Mouse (Mus musculus) gastrocnemius, postnatal 4 days (tissue): ENCODE measurements around the gene Tmem45a. TPM values are rescaled to one million over a fixed set of nuclear protein-coding genes. Genes with fewer than 3 reads are reported as not detected.
"Not testable (repeated sequence)": the region's sequence is repeated elsewhere in the genome, so short reads cannot be mapped to it uniquely, and the experiment has no call there.

ENCODE experiments used
- DNase-seq, 2 experiments: peaks; one replicate each; pipeline ENCODE4 v3.0.0; 2021 to 2022; ENCODE audit warnings: low spot score in 2 of 2, mixed read lengths in 2 of 2
- long read RNA-seq, 2 experiments: library from polyadenylated mRNA; stranded (forward); transcript quantifications; one replicate each; pipeline ENCODE4 v2.0.0; 2021
- total RNA-seq, 2 experiments: library from RNA; stranded (reverse); gene quantifications; 2 replicates each; pipeline ENCODE4 v1.2.3; 2021

Gene Tmem45a
- 10 to 100 TPM; 19.7 to 20.8 TPM for total RNA-seq
- long read RNA-seq, experiment 1, transcript Tmem45a-201 (6 exons, 2,701 nt) = major isoform, 16 of 23 reads
- long read RNA-seq, experiment 1, partial matches to known transcripts = 1 of 23 reads
- long read RNA-seq, experiment 1, other reads (novel, unspliced or antisense) = 6 of 23 reads
- long read RNA-seq, experiment 2, transcript Tmem45a-201 (6 exons, 2,701 nt) = major isoform, 27 of 32 reads
- long read RNA-seq, experiment 2, partial matches to known transcripts = 0 of 32 reads
- long read RNA-seq, experiment 2, other reads (novel, unspliced or antisense) = 5 of 32 reads

GRCm38 (mm10) chr16:56885824-56886615 lies at the start of gene Tmem45a:
Tmem45a (minus strand) TSS chr16:56886166.
- DNase-seq = peak; percentile 87 to 96

DNA sequence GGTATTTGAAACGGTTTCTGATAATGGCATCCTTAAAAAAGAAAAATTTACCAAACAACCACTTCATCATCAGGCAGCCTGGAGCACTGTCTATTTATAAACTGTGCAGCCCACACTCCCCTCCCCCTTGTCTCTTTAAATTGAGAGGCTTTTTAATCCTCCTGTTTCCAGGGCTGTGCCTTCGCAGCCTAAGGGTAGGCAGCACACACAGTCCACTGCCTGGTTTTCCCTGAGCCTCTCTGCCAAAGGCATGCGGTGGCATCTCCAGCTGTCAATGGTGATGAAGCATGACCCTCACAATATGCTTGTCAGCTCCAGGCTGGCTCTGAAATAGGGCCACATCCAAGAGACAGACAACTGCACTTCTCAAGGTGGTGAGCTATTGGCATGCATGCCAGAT lies 42.1 kb upstream of the Tmem45a start, which contains the start of gene Lnp1:
Gene Lnp1 (minus strand): TSS at position 39 of the 400 bp plus-strand sequence.
- no peak for DNase-seq

GRCm38 (mm10) chr16:56920102-56920657 lies 34.2 kb upstream of the Tmem45a start:
- no peak for DNase-seq

- no peak for DNase-seq
Observed at GRCm38 (mm10) chr16:56917230-56917629, 31.3 kb upstream of the Tmem45a start.

DNA sequence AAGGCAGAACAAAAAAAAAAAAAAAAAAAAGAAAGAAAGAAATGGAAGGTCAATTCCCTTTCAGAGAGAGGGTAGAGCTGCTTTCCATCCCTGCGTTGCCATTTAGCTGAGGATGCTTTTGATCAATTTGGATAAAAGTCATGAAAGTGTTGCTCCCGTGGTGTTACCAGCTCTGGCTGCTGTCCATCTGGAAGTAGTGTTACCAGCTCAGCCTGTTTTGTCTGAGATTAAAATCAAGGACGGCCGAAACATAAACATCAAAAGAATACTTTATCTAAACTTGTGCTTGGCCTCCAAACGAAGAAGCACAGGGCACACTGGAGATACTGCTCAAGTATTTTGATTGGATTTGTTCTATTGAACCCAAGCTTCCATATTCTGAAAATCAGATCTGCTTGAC lies 23.0 kb upstream of the Tmem45a start:
- no peak for DNase-seq

- DNase-seq = not testable (repeated sequence)
Observed at GRCm38 (mm10) chr16:56902206-56902605, 16.2 kb upstream of the Tmem45a start.

DNA sequence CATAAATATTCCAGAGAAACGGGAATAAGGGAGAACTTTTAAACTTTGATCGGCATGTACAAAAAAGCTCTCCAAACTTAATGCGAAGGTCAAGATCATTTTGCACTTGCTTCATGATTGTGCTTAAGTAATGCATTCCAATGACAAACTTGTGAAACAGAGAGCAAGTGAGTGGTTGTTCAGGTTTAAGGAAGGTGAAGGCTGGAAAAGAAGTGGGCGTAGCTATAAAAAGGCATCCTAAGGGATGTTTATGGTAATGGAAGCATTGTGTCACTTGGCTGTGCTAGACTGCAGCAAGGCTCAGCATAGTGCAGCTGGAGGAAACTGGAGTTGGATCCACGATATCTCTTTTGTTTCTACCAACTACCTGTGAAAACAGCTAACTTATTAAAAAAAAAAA lies 5.6 kb upstream of the Tmem45a start:
- no peak for DNase-seq

DNA sequence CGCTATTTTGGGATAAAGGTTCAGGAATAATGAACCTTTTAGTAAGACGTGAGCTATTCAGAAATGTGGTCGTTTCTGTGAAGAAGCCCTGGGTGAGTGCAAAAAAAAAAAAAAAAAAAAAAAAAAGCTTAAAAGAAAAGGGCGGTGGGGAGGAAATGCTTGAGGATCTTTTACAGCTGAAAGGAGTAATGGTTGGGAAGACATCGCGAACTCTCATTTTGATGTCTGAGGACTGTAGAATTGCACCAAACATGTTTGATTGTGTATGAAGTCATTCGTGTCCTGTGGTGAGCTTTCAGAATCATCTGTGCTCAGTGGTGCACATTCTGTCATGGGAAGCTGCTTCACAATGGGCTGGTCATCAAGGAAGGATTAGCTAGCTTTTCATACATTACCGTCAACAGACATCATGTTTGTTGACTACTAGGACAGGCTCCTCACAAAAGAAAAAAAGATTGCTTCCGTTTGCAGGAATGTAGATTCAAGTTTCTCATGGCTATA lies 700 bp upstream of the Tmem45a start:
- DNase-seq = no peak

GRCm38 (mm10) chr16:56884811-56885210 lies 1.2 kb downstream of the Tmem45a start:
- no peak for DNase-seq

DNA sequence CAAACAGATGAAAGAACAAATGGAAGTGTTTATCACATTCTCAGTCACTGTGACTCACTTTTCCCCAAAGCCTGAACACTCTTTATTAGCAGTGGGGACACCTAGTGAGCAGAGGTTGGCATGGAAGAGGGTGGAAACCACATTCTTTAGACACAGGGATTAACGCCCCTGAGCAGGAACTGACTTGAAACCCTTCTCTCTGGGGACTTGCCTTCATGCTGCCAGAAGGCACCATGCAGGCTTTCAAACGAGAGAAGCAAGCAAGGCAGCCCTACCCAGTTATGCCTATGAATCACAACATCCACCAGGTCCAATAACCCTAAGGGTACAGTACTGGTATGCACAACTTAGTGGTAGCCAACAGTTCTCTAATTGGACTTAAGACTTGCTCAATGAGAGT lies 12.6 kb downstream of the Tmem45a start:
- DNase-seq = no peak

DNA sequence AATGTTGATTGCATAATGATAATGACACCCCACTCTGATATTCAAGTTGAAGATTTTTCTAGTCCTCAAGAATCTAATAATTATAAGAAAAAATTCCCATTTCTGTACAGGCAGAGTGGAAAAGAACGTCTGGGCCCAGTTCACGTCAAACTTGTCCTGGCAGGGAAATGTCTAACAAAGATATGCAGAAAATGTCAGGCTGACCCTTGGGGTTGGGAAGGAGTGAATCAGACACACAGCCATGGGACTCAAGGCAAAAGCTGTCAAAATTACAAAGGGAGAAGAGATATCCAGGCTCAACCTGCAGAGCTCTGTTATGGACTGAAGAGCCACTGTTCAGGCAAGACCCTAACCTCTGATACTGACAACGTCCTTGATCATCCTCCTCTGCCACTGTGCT lies 15.5 kb downstream of the Tmem45a start:
- DNase-seq = no peak

- no peak for DNase-seq
Observed at GRCm38 (mm10) chr16:56868361-56868760, 17.6 kb downstream of the Tmem45a start.

- DNase-seq = no peak
Observed at GRCm38 (mm10) chr16:56867591-56867990, 18.4 kb downstream of the Tmem45a start.

- DNase-seq = peak; percentile 22 to 64
Observed at GRCm38 (mm10) chr16:56852841-56853587, 33.0 kb downstream of the Tmem45a start.

- DNase-seq = no peak
Observed at GRCm38 (mm10) chr16:56842988-56843387, 43.0 kb downstream of the Tmem45a start.

- no peak for DNase-seq
Observed at GRCm38 (mm10) chr16:56833312-56833711, 52.7 kb downstream of the Tmem45a start.

DNA sequence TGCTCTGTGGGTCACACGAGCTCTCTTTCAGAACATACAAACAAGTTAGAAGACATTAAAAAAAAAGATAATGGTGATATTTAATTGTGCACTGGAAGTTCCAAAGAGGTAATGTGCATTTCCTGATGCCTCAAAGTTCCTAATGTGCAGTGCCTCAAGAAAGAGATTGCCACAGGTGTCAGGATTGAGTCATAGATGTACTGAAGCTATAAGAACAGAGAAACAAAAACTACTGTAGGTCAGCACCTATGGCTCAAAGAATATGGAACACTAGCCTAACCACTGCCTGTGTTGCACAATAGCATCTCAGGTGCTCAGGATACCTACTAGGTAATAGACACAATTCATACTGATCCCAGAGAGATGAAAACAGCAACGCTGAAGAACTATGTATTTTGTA lies 54.0 kb downstream of the Tmem45a start:
- DNase-seq = no peak

- no peak for DNase-seq
Observed at GRCm38 (mm10) chr16:56801370-56802109, 84.4 kb downstream of the Tmem45a start.

DNA sequence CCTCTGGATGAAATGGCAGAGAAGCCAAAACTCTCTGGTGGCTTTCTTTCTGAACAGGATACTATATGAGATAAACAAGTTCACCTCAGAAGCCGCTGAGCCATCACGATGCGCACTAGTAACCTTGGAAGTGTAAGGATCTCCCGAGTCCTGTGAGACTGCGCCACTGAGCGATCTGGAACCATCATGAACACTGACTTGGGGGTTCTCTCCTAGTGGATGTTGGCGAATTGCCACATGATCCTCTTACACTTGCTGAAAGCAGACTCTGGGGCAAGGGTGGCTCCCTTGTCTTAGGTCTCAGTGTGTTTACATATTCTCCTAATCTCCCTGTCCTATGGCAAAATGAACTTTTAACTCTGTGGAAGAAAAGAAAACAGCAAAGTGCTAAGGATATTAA lies 85.0 kb downstream of the Tmem45a start:
- no peak for DNase-seq

DNA sequence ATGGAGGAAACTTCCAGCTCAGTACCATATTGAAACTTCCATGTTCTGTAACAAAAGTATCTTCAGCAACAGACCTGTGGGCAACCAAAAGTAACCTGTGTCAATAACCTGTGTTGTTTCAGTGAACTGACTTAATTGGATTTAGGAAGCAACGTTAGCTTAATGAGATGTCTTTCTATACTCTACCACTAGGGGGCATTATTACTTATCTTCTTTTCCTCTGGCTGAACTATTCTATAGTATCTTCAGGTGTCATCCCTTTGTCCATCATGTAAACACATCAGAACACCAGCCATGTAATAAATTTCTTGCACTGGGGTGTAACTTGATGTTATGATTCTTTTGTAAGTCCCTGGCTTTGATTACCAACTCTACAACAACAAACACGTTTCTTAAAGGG lies 85.5 kb downstream of the Tmem45a start:
- DNase-seq = no peak
